Mouse (Mus musculus): Measurements from ENCODE around the gene Cdrt4.

GRCm38 (mm10) chr11:62930574-62930973, 20.4 kb upstream of the Cdrt4 start:
- TF ChIP-seq CTCF (IDR thresholded peaks at IDR 0.05; ENCODE audit: extremely low read depth, insufficient read depth, low read length) (no peak), POLR2A (IDR thresholded peaks at IDR 0.05; ENCODE audit: extremely low read depth, insufficient read depth, low read length) (no peak)

Data from cortical plate, adult 2 months (tissue).